Mouse (Mus musculus) forebrain, embryonic 16.5 days (tissue): ENCODE data around the gene Atf3. TPM values are rescaled to one million over a fixed set of nuclear protein-coding genes. Genes with fewer than 3 reads are reported as not detected.

Experiments
- ATAC-seq: fragments of 200-750 bp; cut with Nextera tagmentation; 2 replicates; pipeline ENCODE4 v1.8.0; 2017; ENCODE audit warnings: mild to moderate bottlenecking, moderate library complexity
- H3K27ac ChIP-seq: fragments of 300-500 bp; sonication (generic); 2 replicates; pipeline ENCODE4 v1.5.1; 2014; ENCODE audit warnings: low read length, control low read depth
- H3K27me3 ChIP-seq: fragments of 300-500 bp; sonication (generic); replicated peaks from 2 replicates; pipeline ENCODE4 v1.6.1; 2014; ENCODE audit warnings: low read length; ENCODE audit not compliant: control insufficient read depth, insufficient read depth
- H3K36me3 ChIP-seq: fragments of 300-500 bp; sonication (generic); 2 replicates; pipeline ENCODE4 v1.6.1; 2014; ENCODE audit not compliant: control insufficient read depth, insufficient read depth
- H3K4me1 ChIP-seq: fragments of 300-500 bp; sonication (generic); replicated peaks from 2 replicates; pipeline ENCODE4 v1.6.1; 2014; ENCODE audit warnings: low read length; ENCODE audit not compliant: control insufficient read depth, insufficient read depth
- H3K4me2 ChIP-seq: fragments of 300-500 bp; sonication (generic); 2 replicates; pipeline ENCODE4 v1.6.1; 2014; ENCODE audit warnings: mild to moderate bottlenecking, low read length, control low read depth
- H3K4me3 ChIP-seq: fragments of 300-500 bp; sonication (generic); replicated peaks from 2 replicates; pipeline ENCODE4 v1.5.1; 2014; ENCODE audit warnings: mild to moderate bottlenecking, low read length, control low read depth
- H3K9ac ChIP-seq: fragments of 300-500 bp; sonication (generic); replicated peaks from 2 replicates; pipeline ENCODE4 v1.6.1; 2014; ENCODE audit warnings: low read depth, low read length, control low read depth
- H3K9me3 ChIP-seq: fragments of 300-500 bp; sonication (generic); 2 replicates; pipeline ENCODE4 v1.6.1; 2016; ENCODE audit warnings: low read length; ENCODE audit not compliant: control insufficient read depth
- WGBS: fragments of 180-500 bp; shearing (Covaris S2); extraction: QIAGEN DNeasy Blood & Tissue Kit; methylation state at CpG from one replicate; pipeline ENCODE4 v1.1.7; 2014; 5-methylcytosine and 5-hydroxymethylcytosine counted together
- polyA plus RNA-seq: library from polyadenylated mRNA; unstranded; fragments of >200 nt; fragmentation: Nextera tagmentation; extraction: Ambion mirVana; gene quantifications from 2 replicates; pipeline ENCODE4 v1.2.1, GENCODE M21; 2015

Gene Atf3
- polyA plus RNA-seq, 1 experiment from 2014 or later = 0.95 TPM

DNA sequence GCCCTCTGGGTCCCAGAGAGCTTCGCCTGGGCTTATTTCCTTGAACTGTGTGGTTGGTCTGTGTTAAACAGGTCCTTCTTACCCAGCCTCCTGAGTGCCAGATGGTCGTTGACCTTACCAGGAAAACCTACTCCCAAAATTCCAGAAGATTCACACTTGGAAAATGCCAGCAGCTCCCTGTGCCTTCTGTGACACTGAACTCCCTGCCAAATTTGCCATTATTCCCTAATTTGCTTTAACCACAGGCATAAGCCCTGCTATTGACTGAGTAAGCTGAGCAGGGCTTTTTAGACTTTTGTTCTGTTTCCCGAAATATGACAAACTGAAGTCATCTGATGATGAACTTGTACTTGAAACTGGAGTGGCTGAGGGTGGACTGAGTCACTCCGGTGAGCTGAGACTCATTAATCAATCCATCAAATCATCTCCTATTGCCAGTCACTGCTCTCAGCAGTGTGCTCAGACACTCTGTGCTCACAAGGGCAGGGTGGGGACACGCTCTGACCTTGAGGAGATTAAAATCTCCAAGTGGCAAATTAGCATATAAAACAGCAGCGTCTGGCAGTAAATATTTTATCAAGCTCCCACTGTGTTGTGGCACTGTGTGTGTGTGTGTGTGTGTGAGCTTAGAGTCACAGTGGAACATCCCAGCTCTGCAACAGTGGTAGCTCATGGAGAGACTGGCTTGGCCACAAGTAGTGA is 28.0 kb downstream of the Atf3 start:
- ATAC-seq = no peak

DNA sequence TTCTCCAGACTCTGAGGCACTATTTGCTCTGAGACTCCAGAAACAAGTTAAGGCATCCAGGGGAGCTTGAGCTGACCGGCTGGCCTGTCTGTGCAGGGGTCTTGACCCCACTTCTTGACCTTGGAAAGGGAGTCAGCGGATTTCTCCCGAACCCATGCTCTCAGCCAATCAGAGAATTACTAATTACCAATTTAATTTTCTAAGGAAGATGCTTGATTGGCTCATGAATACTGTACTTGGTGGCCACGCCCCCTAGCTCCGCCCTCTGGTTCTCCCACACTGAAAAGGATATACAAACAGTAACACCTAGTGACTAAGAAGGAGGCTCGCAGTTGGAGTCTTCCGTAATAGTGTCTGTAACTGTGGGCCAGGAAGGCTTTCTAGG is 31.5 kb downstream of the Atf3 start:
- Histone ChIP-seq H3K4me3 (no peak overlapping the region), H3K4me1 (peaks cover 42% of the 10 kb centered on the region), H3K27ac (no peak overlapping the region), H3K9ac (no peak overlapping the region), H3K27me3 (peaks cover 62% of the 10 kb centered on the region), H3K4me2 (no peak overlapping the region), H3K9me3 (no peaks in the 10 kb centered on the region), H3K36me3 (no peaks in the 10 kb centered on the region)
- ATAC-seq = no peak
- 5% methylated on average over 7 of the region's 7 CpGs for WGBS

More for the DNA sequence above, 28.0 kb downstream of the Atf3 start:
- H3K9ac ChIP-seq = no peak overlapping the region
- no peaks in the 10 kb centered on the region for H3K9me3 ChIP-seq
- H3K4me1 ChIP-seq = peaks cover 16% of the 10 kb centered on the region
- H3K4me3 ChIP-seq = no peak overlapping the region
- 48% methylated on average over 6 of the region's 6 CpGs for WGBS
- H3K4me2 ChIP-seq = no peak overlapping the region
- peaks cover 34% of the 10 kb centered on the region for H3K27me3 ChIP-seq
- no peaks in the 10 kb centered on the region for H3K36me3 ChIP-seq
- no peak overlapping the region for H3K27ac ChIP-seq

DNA sequence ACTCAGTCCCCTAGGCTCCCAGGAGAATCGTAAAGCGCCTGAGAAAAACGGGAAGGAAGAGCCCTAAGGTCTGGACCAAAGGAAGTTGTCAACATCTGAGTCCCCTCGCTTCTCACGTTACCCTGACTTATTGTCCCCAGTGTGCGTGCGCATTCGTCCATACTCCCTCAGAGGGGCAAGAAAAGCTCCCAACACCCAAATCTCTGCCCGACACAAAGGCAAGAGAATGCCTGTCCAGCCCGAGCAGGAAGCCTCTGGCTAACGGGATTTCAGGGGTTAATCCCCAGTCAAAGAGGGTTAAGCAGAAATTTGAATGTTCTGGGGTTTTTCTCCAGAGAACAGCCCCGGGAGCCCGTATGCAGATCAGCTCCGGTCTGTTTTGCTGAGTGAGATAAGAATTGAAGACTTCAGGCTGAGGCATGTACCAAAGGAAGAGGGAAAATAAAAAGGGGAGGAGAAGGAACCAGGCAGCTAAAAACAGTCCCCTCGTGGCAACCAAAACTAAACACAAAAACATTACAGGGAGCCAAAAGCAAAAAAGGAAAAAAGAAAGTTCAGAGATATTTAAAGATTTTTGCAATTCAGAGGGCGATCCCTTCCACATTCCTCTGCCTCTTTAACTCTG is 32.0 kb downstream of the Atf3 start:
- under 1% methylated on average over 16 of the region's 16 CpGs for WGBS
- H3K4me2 ChIP-seq = peak overlapping the region; percentile 20
- no peak overlapping the region for H3K27ac ChIP-seq
- no peaks in the 10 kb centered on the region for H3K36me3 ChIP-seq
- ATAC-seq = no peak
- H3K9me3 ChIP-seq = no peaks in the 10 kb centered on the region
- peak overlapping the region; percentile 5; the same call in 1 of the 2 replicates for H3K4me3 ChIP-seq
- H3K4me1 ChIP-seq = peaks cover 42% of the 10 kb centered on the region
- H3K27me3 ChIP-seq = peaks cover 65% of the 10 kb centered on the region
- H3K9ac ChIP-seq = no peak overlapping the region

DNA sequence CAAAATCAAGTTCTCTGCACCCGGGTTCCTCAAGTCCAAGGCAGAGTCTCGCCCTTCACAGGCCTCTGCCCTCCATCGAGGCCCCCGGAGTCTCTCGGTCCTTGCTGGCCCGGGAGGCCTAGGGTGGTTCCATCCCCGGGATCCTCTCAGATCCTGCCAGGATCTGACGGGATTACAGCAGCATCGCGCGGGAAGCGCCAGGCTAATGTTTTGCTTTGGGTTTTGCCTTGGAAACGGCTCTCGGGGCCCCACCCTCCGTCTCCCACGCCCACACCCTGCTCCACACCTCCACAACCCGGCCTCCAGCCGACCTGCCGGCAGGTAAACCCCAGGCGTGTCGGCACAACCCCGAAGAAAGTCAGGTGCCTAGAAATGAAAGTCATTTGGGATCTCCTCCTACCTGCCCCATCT is 33.0 kb downstream of the Atf3 start:
- Histone ChIP-seq H3K27ac (no peak overlapping the region), H3K4me2 (peak overlapping the region; percentile 20), H3K9me3 (no peaks in the 10 kb centered on the region), H3K9ac (no peak overlapping the region), H3K36me3 (no peaks in the 10 kb centered on the region), H3K27me3 (peaks cover 73% of the 10 kb centered on the region), H3K4me1 (peaks cover 42% of the 10 kb centered on the region), H3K4me3 (peak overlapping the region; percentile 3)
- under 1% methylated on average over 22 of the region's 22 CpGs for WGBS
- no peak for ATAC-seq

DNA sequence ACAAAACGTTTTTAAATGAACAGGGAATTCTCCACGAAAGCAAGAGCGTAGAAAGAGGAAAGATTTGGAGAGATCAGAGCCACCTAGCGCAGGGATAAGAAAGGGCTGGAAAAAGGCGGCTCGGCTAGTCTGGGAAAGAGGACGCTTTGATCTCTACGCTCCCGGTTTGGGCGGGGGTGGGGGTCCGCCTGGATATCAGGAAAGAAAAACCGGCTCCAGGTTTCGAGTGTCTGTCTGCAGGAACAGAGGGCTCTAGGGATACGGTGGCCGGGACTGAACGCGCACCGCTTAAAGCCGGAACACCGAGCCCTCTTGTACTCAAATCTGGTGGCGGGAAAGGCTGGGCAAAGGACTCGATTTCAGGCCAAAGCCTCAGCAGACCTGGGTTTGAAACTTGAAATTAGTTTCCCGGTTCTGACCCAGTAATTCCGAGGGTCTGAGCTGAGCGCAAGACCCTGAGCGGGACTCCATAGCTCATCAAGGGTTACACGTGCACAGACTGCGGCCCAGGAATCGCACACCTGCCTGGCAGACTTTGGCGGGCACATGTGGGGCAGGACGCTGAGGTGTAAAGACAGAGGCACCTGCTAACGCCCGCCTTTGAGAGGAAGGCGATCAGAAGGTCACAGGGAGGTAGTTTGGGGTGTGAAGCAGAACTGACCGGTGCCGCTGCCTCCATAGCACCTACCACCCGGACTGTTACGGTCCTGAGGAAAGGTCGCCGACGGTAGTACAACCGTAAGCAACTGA is 33.6 kb downstream of the Atf3 start:
- peak overlapping the region; percentile 19 for H3K9ac ChIP-seq
- H3K27ac ChIP-seq = no peak overlapping the region
- H3K36me3 ChIP-seq = no peaks in the 10 kb centered on the region
- H3K9me3 ChIP-seq = no peaks in the 10 kb centered on the region
- peaks cover 42% of the 10 kb centered on the region for H3K4me1 ChIP-seq
- peaks cover 75% of the 10 kb centered on the region for H3K27me3 ChIP-seq
- peak overlapping the region; percentile 96 for H3K4me2 ChIP-seq
- WGBS = 1% methylated on average over 42 of the region's 42 CpGs
- peak overlapping the region; percentile 51 for H3K4me3 ChIP-seq
- ATAC-seq = 0 out of 2 replicates have a peak, but pooled peaks have one; percentile 21

DNA sequence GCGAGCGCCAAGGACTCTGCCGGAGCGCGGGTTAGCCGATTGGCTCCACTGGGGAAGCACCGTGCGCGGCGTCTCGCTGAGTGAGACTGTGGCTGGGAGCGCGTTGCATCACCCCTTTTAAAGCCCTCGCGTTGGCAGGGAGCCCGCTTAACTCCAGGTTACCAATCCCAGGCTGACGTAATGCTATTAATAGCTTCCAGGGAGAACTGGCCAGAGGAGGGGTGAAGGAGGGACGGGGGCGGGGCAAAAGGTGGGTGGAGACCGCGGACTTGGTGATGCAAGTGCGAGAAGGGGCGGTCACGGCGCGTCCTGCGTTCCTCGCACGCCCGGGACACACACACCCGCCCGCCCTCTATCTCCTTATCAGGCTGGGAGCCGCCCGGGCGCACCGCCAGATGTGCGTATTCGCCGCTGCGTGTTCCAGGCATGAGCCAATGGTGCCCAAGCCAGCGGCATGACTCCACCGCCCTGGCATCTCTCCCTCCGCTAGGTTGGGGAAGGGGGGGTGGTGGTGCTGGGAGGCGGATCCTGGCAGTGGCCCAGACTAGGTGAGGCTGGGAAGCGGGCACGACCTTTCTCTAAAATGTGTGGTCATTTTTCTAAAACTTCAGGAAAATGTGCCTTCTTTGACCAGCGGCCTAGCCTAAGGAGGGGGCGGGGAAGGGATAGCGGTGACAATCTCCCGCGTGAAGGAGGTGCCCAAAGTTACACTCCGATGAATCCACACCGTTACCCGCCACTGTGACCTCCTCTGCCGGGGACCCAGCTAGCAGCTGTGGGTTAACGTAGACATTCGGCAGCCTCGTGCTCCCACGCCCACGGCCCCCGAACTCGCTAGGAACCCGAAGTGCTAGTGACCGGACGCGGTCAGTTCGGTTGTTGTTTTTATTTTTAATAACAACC is 34.4 kb downstream of the Atf3 start:
- ATAC-seq = peak; percentile 88
- Histone ChIP-seq H3K4me2 (peak overlapping the region; percentile 96), H3K36me3 (no peaks in the 10 kb centered on the region), H3K4me1 (peaks cover 42% of the 10 kb centered on the region), H3K27ac (no peak overlapping the region), H3K9me3 (no peaks in the 10 kb centered on the region), H3K9ac (peak overlapping the region; percentile 45), H3K4me3 (peak overlapping the region; percentile 51), H3K27me3 (peaks cover 74% of the 10 kb centered on the region)
- WGBS = under 1% methylated on average over 67 of the region's 67 CpGs

DNA sequence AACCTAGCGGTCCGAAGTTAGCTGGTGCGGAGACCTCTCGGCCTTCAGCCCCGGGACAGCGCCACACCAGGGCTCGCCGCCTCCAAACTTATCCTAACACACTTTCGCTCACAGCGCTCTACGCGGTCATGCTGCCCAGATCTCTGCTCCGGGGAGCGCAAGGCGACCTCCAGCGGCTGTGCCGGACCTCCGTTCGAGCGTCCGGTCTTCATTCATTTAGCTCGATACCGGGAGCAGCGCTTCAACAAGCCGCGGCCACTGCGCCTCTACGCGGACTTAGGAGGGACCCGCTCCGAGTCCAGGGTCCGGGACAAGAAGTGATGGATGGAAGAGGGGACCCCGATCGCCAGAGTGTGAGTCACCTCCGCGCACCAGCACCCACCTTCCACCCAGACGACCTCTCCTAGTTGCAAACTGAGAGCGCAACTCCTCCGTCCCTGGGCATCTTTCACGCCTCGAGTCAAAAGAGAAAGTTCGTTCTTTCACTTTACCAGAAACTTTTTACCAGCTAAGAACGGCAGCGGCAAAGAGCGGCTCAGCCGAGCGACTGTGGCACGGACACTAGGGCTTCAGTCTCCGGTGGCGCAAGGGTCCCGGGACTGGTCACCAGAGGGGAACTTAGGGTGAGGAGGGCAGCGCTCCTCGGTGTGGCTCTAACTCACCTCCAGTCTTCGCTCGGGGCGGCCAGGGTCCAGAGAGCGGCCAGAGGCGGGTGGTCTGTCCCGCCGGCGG is 35.2 kb downstream of the Atf3 start:
- Histone ChIP-seq H3K36me3 (no peaks in the 10 kb centered on the region), H3K27ac (no peak overlapping the region), H3K27me3 (peaks cover 70% of the 10 kb centered on the region), H3K9ac (0 out of 2 replicates have a peak overlapping the region, but pooled peaks have one; percentile 19), H3K4me3 (peak overlapping the region; percentile 51), H3K4me1 (peaks cover 42% of the 10 kb centered on the region), H3K9me3 (no peaks in the 10 kb centered on the region), H3K4me2 (peak overlapping the region; percentile 96)
- ATAC-seq = no peak
- WGBS = under 1% methylated on average over 61 of the region's 61 CpGs

DNA sequence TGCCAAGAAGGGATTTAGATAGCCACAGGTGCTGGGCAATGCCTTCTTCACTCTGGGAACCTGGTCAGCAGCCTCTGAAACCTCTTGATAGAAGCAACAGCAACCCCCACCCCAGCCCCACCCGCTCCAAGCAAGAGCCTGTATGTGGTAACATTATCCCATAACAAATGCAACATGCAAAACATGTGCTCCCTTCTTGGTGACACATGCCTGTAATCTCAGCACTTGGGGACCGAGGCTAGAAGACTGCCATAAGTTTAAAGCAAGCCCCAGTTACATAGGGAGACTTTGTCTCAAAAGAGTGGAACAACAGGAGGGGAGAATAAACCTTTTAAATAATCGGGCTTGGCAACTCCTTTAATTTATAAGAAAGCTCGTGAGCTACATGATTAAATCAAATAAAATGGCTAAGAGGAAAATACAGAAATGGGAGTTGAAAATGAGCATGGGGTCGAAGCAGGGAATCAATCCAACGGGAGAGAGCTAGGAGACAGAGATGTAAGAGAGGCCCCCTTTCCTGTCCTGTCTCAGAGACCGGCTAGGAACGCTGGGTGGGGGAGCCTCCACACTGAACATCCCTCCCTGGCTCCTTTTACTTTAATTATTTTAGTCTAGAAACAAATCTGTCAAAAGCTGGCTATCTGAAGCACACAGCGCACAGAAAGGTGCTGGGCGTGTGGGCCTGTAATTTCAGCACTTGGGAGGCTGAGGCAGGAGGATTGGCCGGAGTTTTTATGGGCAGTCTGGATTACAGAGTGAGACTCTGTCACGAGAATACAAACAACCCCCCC is 36.2 kb downstream of the Atf3 start:
- Histone ChIP-seq H3K27ac (no peak overlapping the region), H3K36me3 (no peaks in the 10 kb centered on the region)
- 45% methylated on average over 12 of the region's 12 CpGs for WGBS

More for the DNA sequence above, 36.2 kb downstream of the Atf3 start:
- Histone ChIP-seq H3K9ac (no peak overlapping the region), H3K4me3 (no peak overlapping the region), H3K9me3 (no peaks in the 10 kb centered on the region), H3K27me3 (peaks cover 62% of the 10 kb centered on the region), H3K4me2 (no peak overlapping the region), H3K4me1 (peaks cover 42% of the 10 kb centered on the region)
- ATAC-seq = no peak
